Mouse (Mus musculus): ENCODE measurements at regions not wholly inside any gene's neighbourhood (a gene's known extent, or its start where the extent isn't known, plus 50 kb on each side); places are given as distances from the start of the nearest gene placed in this dataset.

GRCm38 (mm10) chr16:8944412-8945102 lies 114.7 kb downstream of the 1810013L24Rik start:
- Histone ChIP-seq H3K27ac (ENCODE audit: low read depth, low read length) (no peak overlapping the region), H3K36me3 (ENCODE audit: control insufficient read depth, insufficient read depth, low read length) (no peaks in the 10 kb centered on the region), H3K4me1 (ENCODE audit: control insufficient read depth, insufficient read depth, low read length) (no peaks in the 10 kb centered on the region), H3K4me2 (no peak overlapping the region), H3K9ac (ENCODE audit: low read depth, low read length) (no peak overlapping the region), H3K9me3 (replicated peaks; ENCODE audit: control insufficient read depth, low read length) (no peaks in the 10 kb centered on the region), H3K27me3 (ENCODE audit: control insufficient read depth, insufficient read depth, low read length) (no peaks in the 10 kb centered on the region), H3K4me3 (ENCODE audit: low read depth, low read length) (no peak overlapping the region)
- 51% methylated on average over 5 of the region's 5 CpGs for WGBS (ENCODE audit: insufficient replicate concordance)
- ATAC-seq (replicated peaks; ENCODE audit: insufficient number of reproducible peaks, low FRiP score, low TSS enrichment): no peak

- no peak overlapping the region for H3K4me2 ChIP-seq
- no peak overlapping the region for H3K9ac ChIP-seq (ENCODE audit: low read depth, low read length)
- H3K36me3 ChIP-seq (ENCODE audit: control insufficient read depth, insufficient read depth, low read length): no peaks in the 10 kb centered on the region
- ATAC-seq (replicated peaks; ENCODE audit: insufficient number of reproducible peaks, low FRiP score, low TSS enrichment): no peak
- WGBS (ENCODE audit: insufficient replicate concordance): 55% methylated on average over 5 of the region's 5 CpGs
- H3K27ac ChIP-seq (ENCODE audit: low read depth, low read length): no peak overlapping the region
- no peaks in the 10 kb centered on the region for H3K4me1 ChIP-seq (ENCODE audit: control insufficient read depth, insufficient read depth, low read length)
- no peaks in the 10 kb centered on the region for H3K27me3 ChIP-seq (ENCODE audit: control insufficient read depth, insufficient read depth, low read length)
- no peak overlapping the region for H3K4me3 ChIP-seq (ENCODE audit: low read depth, low read length)
- peaks cover 3% of the 10 kb centered on the region; the same call in 1 of the 2 replicates for H3K9me3 ChIP-seq (replicated peaks; ENCODE audit: control insufficient read depth, low read length)
Observed at GRCm38 (mm10) chr16:8947846-8948245, 117.9 kb downstream of the 1810013L24Rik start.

- Histone ChIP-seq H3K9me3 (replicated peaks; ENCODE audit: control insufficient read depth, low read length) (peaks cover 3% of the 10 kb centered on the region; the same call in 1 of the 2 replicates), H3K9ac (ENCODE audit: low read depth, low read length) (no peak overlapping the region), H3K27ac (ENCODE audit: low read depth, low read length) (no peak overlapping the region), H3K27me3 (ENCODE audit: control insufficient read depth, insufficient read depth, low read length) (no peaks in the 10 kb centered on the region), H3K4me2 (no peak overlapping the region), H3K4me1 (ENCODE audit: control insufficient read depth, insufficient read depth, low read length) (no peaks in the 10 kb centered on the region), H3K4me3 (ENCODE audit: low read depth, low read length) (no peak overlapping the region), H3K36me3 (ENCODE audit: control insufficient read depth, insufficient read depth, low read length) (no peaks in the 10 kb centered on the region)
- ATAC-seq (replicated peaks; ENCODE audit: insufficient number of reproducible peaks, low FRiP score, low TSS enrichment): no peak
- WGBS (ENCODE audit: insufficient replicate concordance): 65% methylated on average over 6 of the region's 6 CpGs
Observed at GRCm38 (mm10) chr16:8951156-8951899, 121.4 kb downstream of the 1810013L24Rik start.

- Histone ChIP-seq H3K36me3 (ENCODE audit: control insufficient read depth, insufficient read depth, low read length) (no peaks in the 10 kb centered on the region), H3K4me1 (ENCODE audit: control insufficient read depth, insufficient read depth, low read length) (no peaks in the 10 kb centered on the region), H3K27ac (ENCODE audit: low read depth, low read length) (no peak overlapping the region), H3K4me2 (no peak overlapping the region), H3K27me3 (ENCODE audit: control insufficient read depth, insufficient read depth, low read length) (no peaks in the 10 kb centered on the region), H3K4me3 (ENCODE audit: low read depth, low read length) (no peak overlapping the region), H3K9me3 (replicated peaks; ENCODE audit: control insufficient read depth, low read length) (no peaks in the 10 kb centered on the region), H3K9ac (ENCODE audit: low read depth, low read length) (no peak overlapping the region)
- 64% methylated on average over 10 of the region's 10 CpGs for WGBS (ENCODE audit: insufficient replicate concordance)
- no peak for ATAC-seq (replicated peaks; ENCODE audit: insufficient number of reproducible peaks, low FRiP score, low TSS enrichment)
Observed at GRCm38 (mm10) chr16:8961739-8962138, 131.8 kb downstream of the 1810013L24Rik start.

GRCm38 (mm10) chr16:8993521-8994250 lies 163.8 kb downstream of the 1810013L24Rik start:
- Histone ChIP-seq H3K4me3 (ENCODE audit: low read depth, low read length) (no peak overlapping the region), H3K4me2 (no peak overlapping the region), H3K27ac (ENCODE audit: low read depth, low read length) (no peak overlapping the region), H3K9ac (ENCODE audit: low read depth, low read length) (no peak overlapping the region), H3K36me3 (ENCODE audit: control insufficient read depth, insufficient read depth, low read length) (no peaks in the 10 kb centered on the region), H3K27me3 (ENCODE audit: control insufficient read depth, insufficient read depth, low read length) (no peaks in the 10 kb centered on the region), H3K4me1 (ENCODE audit: control insufficient read depth, insufficient read depth, low read length) (no peaks in the 10 kb centered on the region), H3K9me3 (replicated peaks; ENCODE audit: control insufficient read depth, low read length) (no peaks in the 10 kb centered on the region)
- ATAC-seq (replicated peaks; ENCODE audit: insufficient number of reproducible peaks, low FRiP score, low TSS enrichment): no peak
- 81% methylated on average over 7 of the region's 7 CpGs for WGBS (ENCODE audit: insufficient replicate concordance)

GRCm38 (mm10) chr16:8994521-8994920 lies 164.6 kb downstream of the 1810013L24Rik start:
- WGBS (ENCODE audit: insufficient replicate concordance): 90% methylated on average over 1 of the region's 1 CpGs
- no peak overlapping the region for H3K4me2 ChIP-seq
- no peaks in the 10 kb centered on the region for H3K36me3 ChIP-seq (ENCODE audit: control insufficient read depth, insufficient read depth, low read length)
- H3K27ac ChIP-seq (ENCODE audit: low read depth, low read length): no peak overlapping the region
- no peaks in the 10 kb centered on the region for H3K4me1 ChIP-seq (ENCODE audit: control insufficient read depth, insufficient read depth, low read length)
- H3K9ac ChIP-seq (ENCODE audit: low read depth, low read length): no peak overlapping the region
- H3K4me3 ChIP-seq (ENCODE audit: low read depth, low read length): no peak overlapping the region
- no peaks in the 10 kb centered on the region for H3K9me3 ChIP-seq (replicated peaks; ENCODE audit: control insufficient read depth, low read length)
- no peak for ATAC-seq (replicated peaks; ENCODE audit: insufficient number of reproducible peaks, low FRiP score, low TSS enrichment)
- H3K27me3 ChIP-seq (ENCODE audit: control insufficient read depth, insufficient read depth, low read length): no peaks in the 10 kb centered on the region

- no peak for ATAC-seq (replicated peaks; ENCODE audit: insufficient number of reproducible peaks, low FRiP score, low TSS enrichment)
- Histone ChIP-seq H3K4me1 (ENCODE audit: control insufficient read depth, insufficient read depth, low read length) (no peaks in the 10 kb centered on the region), H3K9me3 (replicated peaks; ENCODE audit: control insufficient read depth, low read length) (no peaks in the 10 kb centered on the region), H3K4me3 (ENCODE audit: low read depth, low read length) (no peak overlapping the region), H3K4me2 (no peak overlapping the region), H3K36me3 (ENCODE audit: control insufficient read depth, insufficient read depth, low read length) (no peaks in the 10 kb centered on the region), H3K27ac (ENCODE audit: low read depth, low read length) (no peak overlapping the region), H3K27me3 (ENCODE audit: control insufficient read depth, insufficient read depth, low read length) (no peaks in the 10 kb centered on the region), H3K9ac (ENCODE audit: low read depth, low read length) (no peak overlapping the region)
- WGBS (ENCODE audit: insufficient replicate concordance): 71% methylated on average over 5 of the region's 5 CpGs
Observed at GRCm38 (mm10) chr16:8997250-8997649, 167.3 kb downstream of the 1810013L24Rik start.

- Histone ChIP-seq H3K27ac (ENCODE audit: low read depth, low read length) (no peak overlapping the region), H3K36me3 (ENCODE audit: control insufficient read depth, insufficient read depth, low read length) (no peaks in the 10 kb centered on the region), H3K4me1 (ENCODE audit: control insufficient read depth, insufficient read depth, low read length) (no peaks in the 10 kb centered on the region), H3K9ac (ENCODE audit: low read depth, low read length) (no peak overlapping the region), H3K4me3 (ENCODE audit: low read depth, low read length) (no peak overlapping the region), H3K9me3 (replicated peaks; ENCODE audit: control insufficient read depth, low read length) (no peaks in the 10 kb centered on the region), H3K27me3 (ENCODE audit: control insufficient read depth, insufficient read depth, low read length) (no peaks in the 10 kb centered on the region), H3K4me2 (no peak overlapping the region)
- 29% methylated on average over 6 of the region's 6 CpGs for WGBS (ENCODE audit: insufficient replicate concordance)
- ATAC-seq (replicated peaks; ENCODE audit: insufficient number of reproducible peaks, low FRiP score, low TSS enrichment): 0 out of 2 replicates have a peak, but pooled peaks have one; percentile 35
Observed at GRCm38 (mm10) chr16:9004012-9004411, 174.1 kb downstream of the 1810013L24Rik start.

All from heart, embryonic 11.5 days (tissue).